Mouse (Mus musculus): Measurements from ENCODE around the gene Bcam. TPM values are rescaled to one million over a fixed set of nuclear protein-coding genes. Genes with fewer than 3 reads are reported as not detected.
A peak's percentile ranks its signal among the peaks of the same experiment; 100 is the strongest.

Gene Bcam
- polyA plus RNA-seq, 1 experiment = 19.5 TPM

DNA sequence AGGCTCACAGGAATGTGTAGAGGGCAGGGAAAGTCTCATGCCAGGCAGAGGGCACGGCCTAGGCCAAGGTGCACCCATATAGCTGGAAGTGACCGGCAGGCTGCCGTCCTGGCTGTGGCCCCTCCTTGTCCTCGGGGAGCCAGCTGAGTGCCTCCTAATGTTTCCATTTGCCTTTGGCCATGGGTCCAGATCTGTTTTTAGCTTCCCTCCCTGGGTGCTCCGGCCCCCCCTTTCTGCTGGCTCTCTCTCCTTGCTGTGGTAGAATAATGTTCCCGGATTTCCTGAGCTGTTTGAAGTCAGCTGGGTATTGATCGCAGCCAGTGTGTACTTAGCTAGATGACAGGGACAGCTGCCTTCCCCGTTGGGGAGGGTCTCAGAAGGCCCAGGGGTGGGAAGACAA, 12.8 kb upstream of the Bcam start:
- no peak for TF ChIP-seq POLR2A (IDR thresholded peaks at IDR 0.05; ENCODE audit: borderline replicate concordance, extremely low read depth, insufficient read depth, insufficient read length, poor library complexity, severe bottlenecking)
- TF ChIP-seq CTCF (IDR thresholded peaks at IDR 0.05; ENCODE audit: borderline replicate concordance, extremely low read depth, insufficient read depth, insufficient read length) = no peak
- no peak for DNase-seq (ENCODE audit: low read depth)

DNA sequence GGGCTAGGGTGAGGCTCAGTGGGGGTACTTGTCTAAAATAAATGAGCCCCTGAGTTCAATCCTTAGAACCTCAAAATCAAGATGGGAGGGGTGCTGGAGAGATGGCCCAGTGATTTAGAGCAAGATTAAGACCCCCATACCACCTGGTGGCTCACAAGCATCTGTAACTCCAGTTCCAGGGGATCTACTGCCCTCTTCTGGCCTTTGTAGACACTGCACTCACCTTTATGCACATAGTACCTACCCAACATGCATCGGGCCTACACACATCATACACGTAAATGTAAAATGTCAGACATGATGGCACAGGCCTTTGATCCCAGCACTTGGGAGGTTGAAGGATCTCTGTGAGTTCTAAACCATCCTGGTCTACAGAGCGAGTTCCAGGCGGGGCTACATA, 11.8 kb upstream of the Bcam start:
- DNase-seq (ENCODE audit: low read depth) = no peak
- no peak for TF ChIP-seq POLR2A (IDR thresholded peaks at IDR 0.05; ENCODE audit: borderline replicate concordance, extremely low read depth, insufficient read depth, insufficient read length, poor library complexity, severe bottlenecking)
- TF ChIP-seq CTCF (IDR thresholded peaks at IDR 0.05; ENCODE audit: borderline replicate concordance, extremely low read depth, insufficient read depth, insufficient read length) = peak; percentile 27; the same call in 1 of the 2 replicates

DNA sequence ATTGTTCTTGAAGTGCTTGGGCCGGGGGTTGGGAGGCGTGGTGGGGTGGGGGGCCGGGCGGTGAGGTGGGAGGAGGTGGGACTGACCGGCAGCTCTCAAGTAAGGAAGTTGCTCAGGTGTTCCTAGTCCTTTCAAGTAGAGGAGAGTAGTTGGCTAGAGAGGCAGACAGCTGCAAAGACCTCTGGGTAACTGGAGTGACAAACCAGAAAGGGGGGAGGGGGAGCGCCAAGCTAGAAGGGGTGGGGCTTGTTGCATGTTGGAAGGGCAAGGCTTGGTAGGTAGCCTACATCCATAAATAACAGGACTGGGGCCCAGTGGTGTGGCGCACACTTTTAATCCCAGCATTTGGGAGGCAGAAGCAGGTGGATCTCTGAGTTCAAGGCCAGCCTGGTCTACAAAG, 10.9 kb upstream of the Bcam start:
- TF ChIP-seq CTCF (IDR thresholded peaks at IDR 0.05; ENCODE audit: borderline replicate concordance, extremely low read depth, insufficient read depth, insufficient read length) (no peak), POLR2A (IDR thresholded peaks at IDR 0.05; ENCODE audit: borderline replicate concordance, extremely low read depth, insufficient read depth, insufficient read length, poor library complexity, severe bottlenecking) (no peak)

DNA sequence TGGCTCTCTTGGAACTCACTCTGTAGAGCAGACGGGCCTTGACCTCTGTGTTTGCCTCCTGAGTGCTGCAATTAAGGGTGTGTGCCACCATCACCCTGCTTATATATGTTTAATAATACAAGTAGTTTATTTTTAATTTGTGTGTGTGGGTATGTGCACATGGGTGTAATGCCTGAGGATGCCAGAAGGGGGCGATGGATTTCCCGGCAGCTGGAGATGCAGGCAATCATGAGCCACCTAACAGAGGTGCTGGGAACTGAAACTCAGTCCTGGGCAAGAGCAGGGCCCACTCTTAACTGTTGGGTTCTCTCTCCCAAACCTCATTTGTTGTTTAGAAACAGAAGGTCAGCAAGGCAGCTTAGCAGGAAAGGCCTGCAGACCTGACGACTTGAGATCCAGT, 9.1 kb upstream of the Bcam start:
- no peak for TF ChIP-seq POLR2A (IDR thresholded peaks at IDR 0.05; ENCODE audit: borderline replicate concordance, extremely low read depth, insufficient read depth, insufficient read length, poor library complexity, severe bottlenecking)
- peak; percentile 25; the same call in 1 of the 2 replicates for TF ChIP-seq CTCF (IDR thresholded peaks at IDR 0.05; ENCODE audit: borderline replicate concordance, extremely low read depth, insufficient read depth, insufficient read length)
- no peak for DNase-seq (ENCODE audit: low read depth)

More for the DNA sequence above, 10.9 kb upstream of the Bcam start:
- no peak for DNase-seq (ENCODE audit: low read depth)

DNA sequence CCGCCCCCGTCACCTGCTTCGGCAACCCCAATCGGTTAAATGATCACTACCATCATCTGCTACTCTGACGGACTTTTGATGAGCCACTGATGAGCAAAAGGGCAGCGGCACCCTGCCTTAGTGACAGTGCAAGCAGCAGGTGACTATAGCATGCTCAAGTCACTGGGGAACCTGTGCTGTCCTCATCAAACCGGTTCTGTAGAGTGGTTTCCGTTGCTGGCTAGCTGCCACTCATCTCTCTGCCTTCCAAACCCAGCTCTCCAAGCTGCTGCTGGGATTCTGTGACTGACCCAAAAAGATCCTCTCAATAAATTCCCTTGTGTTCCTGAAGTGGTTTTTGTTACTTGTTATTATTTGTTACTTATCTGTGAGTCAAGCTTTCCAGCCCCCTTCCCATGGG, 7.8 kb upstream of the Bcam start:
- DNase-seq (ENCODE audit: low read depth) = no peak
- no peak for TF ChIP-seq POLR2A (IDR thresholded peaks at IDR 0.05; ENCODE audit: borderline replicate concordance, extremely low read depth, insufficient read depth, insufficient read length, poor library complexity, severe bottlenecking)
- TF ChIP-seq CTCF (IDR thresholded peaks at IDR 0.05; ENCODE audit: borderline replicate concordance, extremely low read depth, insufficient read depth, insufficient read length) = no peak

DNA sequence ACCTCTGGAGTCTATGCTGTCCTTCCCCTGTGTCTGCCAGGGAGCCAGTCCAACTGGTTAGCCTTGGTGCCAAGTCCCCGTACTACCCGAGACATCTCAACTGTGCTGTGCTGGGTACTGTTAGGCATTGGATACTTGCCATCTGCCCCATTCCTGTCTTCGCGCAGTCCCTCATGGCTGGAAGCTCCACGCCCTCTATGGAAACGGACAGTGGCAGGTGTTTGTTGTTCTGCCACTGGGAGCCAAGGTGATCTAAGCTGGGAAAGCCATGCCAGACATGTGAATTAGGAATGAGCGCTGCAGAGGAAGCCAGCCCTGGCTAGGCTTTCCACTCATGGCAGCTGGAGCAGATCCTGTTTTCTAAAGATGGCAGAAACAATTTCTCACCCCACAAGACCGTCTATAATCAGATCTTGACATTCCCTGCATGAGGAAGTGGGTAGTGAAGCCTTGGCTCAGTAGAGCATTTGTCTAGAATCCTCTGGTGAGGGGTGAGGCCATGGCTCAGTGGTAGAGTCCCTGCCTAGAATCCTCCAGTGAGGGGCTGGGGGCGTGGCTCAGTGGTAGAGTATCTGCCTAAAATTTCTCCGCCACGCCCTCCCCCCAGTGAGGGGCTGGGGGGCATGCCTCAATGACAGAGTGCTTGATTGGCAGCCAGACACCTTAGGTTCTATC, 6.4 kb upstream of the Bcam start:
- TF ChIP-seq POLR2A (IDR thresholded peaks at IDR 0.05; ENCODE audit: borderline replicate concordance, extremely low read depth, insufficient read depth, insufficient read length, poor library complexity, severe bottlenecking) (no peak), CTCF (IDR thresholded peaks at IDR 0.05; ENCODE audit: borderline replicate concordance, extremely low read depth, insufficient read depth, insufficient read length) (no peak)
- DNase-seq (ENCODE audit: low read depth) = peak; percentile 13

DNA sequence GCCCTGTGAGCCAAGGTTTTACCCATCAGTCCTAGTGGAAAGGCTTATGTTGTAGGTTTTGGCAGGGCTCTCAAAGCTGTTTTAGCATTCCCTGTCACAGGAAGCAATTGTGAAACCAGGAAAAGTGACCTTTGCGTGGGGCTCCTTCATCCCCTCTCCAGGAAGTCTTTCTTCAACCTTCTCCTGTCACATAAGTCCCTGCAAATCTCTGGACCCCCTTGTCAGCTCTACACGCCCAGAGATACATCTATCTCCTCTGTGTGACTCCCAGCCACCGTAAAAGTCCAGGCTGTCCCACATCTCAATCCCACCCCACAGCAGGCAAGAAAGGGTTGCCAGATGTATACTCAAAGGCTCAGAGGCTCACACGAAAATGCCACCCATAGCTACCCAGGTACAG, 866 bp upstream of the Bcam start:
- no peak for DNase-seq (ENCODE audit: low read depth)
- no peak for TF ChIP-seq POLR2A (IDR thresholded peaks at IDR 0.05; ENCODE audit: borderline replicate concordance, extremely low read depth, insufficient read depth, insufficient read length, poor library complexity, severe bottlenecking)
- TF ChIP-seq CTCF (IDR thresholded peaks at IDR 0.05; ENCODE audit: borderline replicate concordance, extremely low read depth, insufficient read depth, insufficient read length) = no peak

DNA sequence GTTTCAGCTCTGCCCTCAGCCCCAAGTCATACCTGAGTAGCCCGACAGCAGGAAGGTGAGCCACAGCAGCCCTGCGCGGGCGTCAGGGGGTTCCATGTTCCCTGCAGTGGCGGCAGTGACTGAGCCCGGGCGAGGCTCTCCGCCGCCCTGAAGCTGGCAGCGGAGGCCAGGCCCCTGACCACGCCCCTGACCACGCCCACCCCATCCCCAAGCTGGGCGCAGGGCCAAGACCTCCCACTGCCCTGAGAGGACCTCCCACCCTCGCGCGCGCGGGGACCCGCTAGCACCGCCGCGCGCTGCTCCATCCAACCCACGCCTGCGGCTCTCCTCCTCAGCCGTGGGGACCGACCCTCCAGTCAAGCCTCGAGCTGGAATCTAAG, 451 bp downstream of the Bcam start:
- DNase-seq (ENCODE audit: low read depth) = peak; percentile 82

DNA sequence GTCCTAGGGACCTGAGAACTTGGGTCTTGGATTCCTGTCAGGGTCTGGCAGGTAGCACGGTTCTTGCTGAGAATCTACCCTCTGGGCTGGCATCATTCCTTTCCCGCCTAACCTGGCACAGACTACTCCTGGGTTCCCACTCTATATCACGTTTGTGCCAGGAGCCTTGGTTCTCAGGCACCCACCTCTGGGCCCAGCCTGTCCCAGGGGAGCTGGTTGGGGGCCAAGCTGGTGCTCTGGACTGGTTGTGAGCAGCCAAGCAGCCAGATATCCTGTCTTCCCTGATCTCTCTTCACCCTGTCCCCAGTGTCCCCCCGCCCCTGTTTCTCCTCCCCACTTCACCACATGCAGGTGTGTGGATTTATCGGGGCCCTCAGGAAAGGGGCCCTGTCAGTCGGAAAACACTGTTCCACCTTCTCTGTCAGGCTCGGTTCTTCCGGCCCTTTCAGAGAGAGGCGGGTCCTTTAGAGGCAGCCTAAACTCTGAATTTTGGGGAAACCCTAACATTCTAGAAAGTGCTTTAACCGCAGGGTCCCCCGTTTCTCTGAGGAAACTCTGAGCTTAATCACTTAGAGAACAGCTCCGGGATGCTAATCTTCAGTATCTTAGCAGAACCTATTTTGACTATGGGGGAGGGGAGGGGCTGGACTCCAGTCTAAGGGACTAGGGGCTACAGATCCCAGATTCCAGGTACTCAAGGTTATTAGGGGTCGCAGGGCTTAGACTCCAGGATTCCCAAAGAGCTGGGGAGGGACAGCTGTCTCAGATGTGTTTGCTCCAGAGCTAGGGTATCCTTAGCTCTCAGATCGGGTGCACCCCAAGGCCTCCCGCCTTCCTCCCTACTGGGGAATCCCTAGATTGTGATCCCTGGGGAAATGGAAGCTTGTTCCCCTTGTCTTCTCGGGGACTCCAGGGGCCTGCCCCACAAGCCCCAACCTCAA, 1.1 kb downstream of the Bcam start:
- TF ChIP-seq CTCF (IDR thresholded peaks at IDR 0.05; ENCODE audit: borderline replicate concordance, extremely low read depth, insufficient read depth, insufficient read length) = no peak
- no peak for TF ChIP-seq POLR2A (IDR thresholded peaks at IDR 0.05; ENCODE audit: borderline replicate concordance, extremely low read depth, insufficient read depth, insufficient read length, poor library complexity, severe bottlenecking)
- DNase-seq (ENCODE audit: low read depth) = no peak

More for the DNA sequence above, 451 bp downstream of the Bcam start:
- 0 out of 2 replicates have a peak, but pooled peaks have one; percentile 7 for TF ChIP-seq POLR2A (IDR thresholded peaks at IDR 0.05; ENCODE audit: borderline replicate concordance, extremely low read depth, insufficient read depth, insufficient read length, poor library complexity, severe bottlenecking)
- TF ChIP-seq CTCF (IDR thresholded peaks at IDR 0.05; ENCODE audit: borderline replicate concordance, extremely low read depth, insufficient read depth, insufficient read length) = no peak

DNA sequence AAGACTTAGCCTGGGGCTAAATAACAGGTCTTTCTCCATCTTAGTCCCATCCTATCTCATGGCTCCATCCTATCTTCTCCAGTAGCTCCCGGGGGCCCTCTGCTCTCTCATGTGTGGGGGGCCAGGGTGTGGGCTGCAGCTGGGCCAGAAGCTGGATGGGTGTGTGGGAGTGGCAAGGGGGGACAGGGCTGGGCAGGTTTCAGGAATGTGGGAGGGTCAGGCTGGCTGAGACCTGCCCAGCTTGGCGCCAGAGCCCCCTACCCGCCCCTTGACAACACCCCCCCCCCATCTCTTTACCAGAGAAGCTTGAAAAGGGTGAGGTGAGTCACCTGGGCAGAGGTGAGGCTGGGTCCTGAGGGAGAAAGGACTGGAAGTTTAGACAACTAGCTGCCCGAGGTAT, 1.8 kb downstream of the Bcam start:
- no peak for DNase-seq (ENCODE audit: low read depth)
- no peak for TF ChIP-seq POLR2A (IDR thresholded peaks at IDR 0.05; ENCODE audit: borderline replicate concordance, extremely low read depth, insufficient read depth, insufficient read length, poor library complexity, severe bottlenecking)
- no peak for TF ChIP-seq CTCF (IDR thresholded peaks at IDR 0.05; ENCODE audit: borderline replicate concordance, extremely low read depth, insufficient read depth, insufficient read length)

DNA sequence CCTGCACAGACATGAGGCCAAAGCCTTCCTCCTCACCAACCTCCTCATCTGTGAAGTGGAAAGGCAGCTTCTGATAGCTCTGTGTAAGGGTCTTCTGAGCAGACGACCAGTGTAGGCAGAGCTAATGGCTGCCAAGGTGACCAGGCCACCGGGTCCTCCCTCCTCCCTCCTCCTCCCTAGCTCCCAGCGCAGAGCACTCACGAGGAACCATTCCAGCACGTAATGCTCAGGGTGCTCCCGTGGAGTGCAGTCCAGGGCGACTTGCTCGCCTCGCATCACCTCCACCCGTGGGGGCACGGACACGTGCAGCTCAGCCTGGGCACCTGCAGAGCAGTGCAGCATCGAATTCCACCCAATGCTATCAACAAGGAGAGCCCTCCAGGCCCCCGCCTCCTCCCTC, 2.6 kb downstream of the Bcam start:
- DNase-seq (ENCODE audit: low read depth) = no peak
- TF ChIP-seq POLR2A (IDR thresholded peaks at IDR 0.05; ENCODE audit: borderline replicate concordance, extremely low read depth, insufficient read depth, insufficient read length, poor library complexity, severe bottlenecking) (no peak), CTCF (IDR thresholded peaks at IDR 0.05; ENCODE audit: borderline replicate concordance, extremely low read depth, insufficient read depth, insufficient read length) (no peak)
